Mouse (Mus musculus) embryonic fibroblast, embryonic 13.5 days (primary cell): ENCODE measurements around the gene Fhad1.

Experiments used
- CTCF ChIP-seq: IDR thresholded peaks from 2 replicates; pipeline ENCODE4 v1.5.1; 2011; ENCODE audit warnings: mild to moderate bottlenecking, control low read depth, low read length, moderate library complexity, borderline replicate concordance; ENCODE audit not compliant: insufficient read depth
- POLR2A ChIP-seq: IDR thresholded peaks from 2 replicates; pipeline ENCODE4 v1.6.1; 2011; ENCODE audit warnings: low read depth, mild to moderate bottlenecking, control low read depth, low read length, moderate library complexity

DNA sequence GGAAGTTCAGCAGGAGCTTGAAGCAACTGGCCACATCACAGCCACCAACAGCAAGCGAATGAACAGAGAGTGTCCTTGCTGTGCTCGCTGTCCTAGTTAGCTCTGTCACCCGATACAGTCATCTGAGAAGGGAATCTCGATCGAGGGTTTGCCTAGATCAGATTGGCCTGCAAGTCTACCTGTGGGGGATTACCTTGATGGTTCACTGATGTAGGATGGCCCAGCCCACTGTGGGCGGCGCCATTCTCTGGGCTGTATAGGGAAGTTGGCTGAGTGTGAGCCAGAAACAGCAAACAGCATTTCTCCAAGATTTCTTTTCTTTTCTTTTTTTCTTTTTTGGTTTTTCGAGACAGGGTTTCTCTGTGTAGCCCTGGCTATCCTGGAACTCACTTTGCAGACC is 150.4 kb downstream of the Fhad1 start:
- TF ChIP-seq POLR2A: no peak
- TF ChIP-seq CTCF: no peak
